Mouse (Mus musculus): ENCODE data around the gene Ift172.

Ift172 gene

DNA sequence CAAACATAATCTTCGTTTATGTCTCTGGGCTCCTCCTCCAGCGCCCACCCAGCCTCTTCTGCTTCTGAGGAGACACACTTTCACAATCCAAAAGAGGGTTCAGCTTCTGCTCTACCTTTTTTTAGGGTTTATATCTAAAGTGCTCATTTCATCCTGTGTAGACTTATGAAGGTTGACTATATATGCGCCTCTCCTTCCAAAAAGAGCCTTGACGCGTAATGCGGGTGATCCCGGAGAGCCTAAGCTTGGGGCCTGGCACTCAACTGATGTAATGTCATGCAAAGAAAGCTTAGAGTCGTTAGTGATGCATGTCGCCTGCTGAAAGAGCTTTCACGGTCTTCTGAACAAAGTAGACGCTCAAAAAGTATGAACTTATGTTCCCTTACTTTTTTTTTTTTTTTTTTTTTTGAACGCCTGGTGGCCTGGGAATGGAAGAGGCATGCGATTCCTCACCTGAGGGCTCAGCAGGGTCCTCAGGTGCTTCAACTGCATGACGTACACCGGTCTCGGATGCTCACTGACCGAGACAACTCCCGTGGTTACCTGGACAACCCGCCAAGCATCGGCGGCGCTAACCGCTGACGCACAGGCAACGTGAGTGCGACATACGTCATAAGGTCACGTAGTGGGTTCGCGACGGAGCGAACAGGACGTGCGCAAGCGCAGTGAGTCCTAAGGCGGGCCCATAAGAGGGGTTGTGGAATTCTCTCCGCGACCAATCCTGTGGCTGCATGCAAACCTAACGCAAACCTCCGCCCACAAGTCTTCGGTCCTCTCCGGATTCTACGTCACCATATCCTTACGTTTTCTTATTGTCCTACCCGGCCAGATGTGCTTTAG, at the start of gene Ift172:
TSS of gene Ift172 (minus strand) at position 596 of the 840 bp plus-strand sequence.
- peak; percentile 99 for DNase-seq (ENCODE audit: low read depth, low spot score)

DNA sequence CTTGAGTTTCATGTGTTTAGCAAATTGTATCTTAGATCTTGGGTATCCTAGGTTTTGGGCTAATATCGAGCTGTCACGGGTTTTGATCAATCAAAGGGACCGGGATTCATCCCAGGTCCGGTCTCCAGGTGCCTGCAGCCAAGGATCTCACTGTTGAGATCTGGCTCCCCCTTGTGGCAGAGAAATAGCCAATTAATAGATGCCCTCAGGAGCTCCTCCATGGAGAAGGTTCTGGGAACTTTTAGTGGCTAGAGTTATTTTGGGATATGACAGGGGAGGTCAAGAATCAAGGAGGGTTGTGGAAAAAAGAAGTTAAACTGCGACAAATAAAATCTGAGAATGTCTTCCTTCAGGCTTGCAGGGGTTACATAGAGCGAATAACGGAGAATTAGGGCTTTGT, 37.3 kb upstream of the Ift172 start:
- peak; percentile 53 for DNase-seq (ENCODE audit: low read depth, low spot score)

- peak; percentile 22 for DNase-seq (ENCODE audit: low read depth, low spot score)
Observed at GRCm38 (mm10) chr5:31326850-31327249, 35.9 kb upstream of the Ift172 start.

DNA sequence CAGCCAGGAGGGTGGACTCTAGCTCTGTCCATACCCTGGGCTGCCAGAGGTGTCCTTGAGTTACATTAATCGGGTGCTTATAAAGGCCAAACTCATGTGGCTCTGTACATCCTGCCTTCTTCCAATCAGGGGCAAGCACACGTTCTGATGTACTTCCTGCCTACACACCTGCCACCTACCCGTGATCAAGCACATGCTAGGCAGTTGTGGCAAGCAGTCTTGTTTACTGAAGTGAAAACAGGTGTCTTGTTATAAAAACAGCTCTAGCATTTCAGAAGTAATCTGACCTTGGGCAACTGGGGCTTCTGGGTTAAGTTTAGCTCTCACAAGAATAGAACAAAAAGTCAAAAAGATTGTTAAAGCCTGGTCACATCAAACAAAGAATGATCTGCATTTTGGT, 33.2 kb upstream of the Ift172 start:
- no peak for DNase-seq (ENCODE audit: low read depth, low spot score)

DNA sequence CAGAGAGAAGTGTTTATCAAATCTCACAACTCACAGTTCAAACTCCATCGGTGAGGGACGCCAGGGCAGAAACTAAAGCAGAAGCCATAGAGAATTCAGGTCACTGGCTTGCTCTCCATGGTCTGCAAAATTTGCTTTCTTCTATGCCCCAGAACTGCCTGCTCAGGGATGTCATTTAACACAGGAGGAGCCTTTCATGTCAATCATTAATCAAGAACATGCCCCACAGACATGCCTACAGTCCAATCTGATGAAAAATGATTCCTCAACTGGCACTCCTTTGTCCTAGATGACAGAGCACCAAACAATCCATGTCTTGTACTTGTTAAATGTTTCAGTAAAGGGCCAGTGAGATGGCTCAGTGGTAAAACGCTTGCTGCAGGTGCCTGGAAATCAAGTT, 31.9 kb upstream of the Ift172 start:
- DNase-seq (ENCODE audit: low read depth, low spot score), result no peak

DNA sequence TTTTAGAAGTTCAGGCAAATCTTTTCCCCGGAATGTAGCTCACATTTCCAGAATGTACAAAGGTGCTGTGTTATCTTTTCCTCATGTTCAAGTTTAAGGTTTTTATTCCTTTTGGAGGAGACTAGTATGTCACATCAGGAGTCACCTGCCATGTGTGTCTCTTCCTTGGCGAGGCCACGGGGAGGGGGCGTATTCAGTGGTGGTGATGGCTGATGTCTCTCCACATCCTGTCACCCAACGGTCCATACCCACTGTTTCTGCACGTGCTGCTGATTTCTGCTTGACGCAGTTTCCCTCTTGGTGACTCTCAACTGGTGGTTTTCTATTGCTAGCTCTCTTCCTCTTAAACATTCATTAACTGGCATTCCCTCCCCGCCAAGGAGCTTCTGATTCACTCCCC, 21.9 kb upstream of the Ift172 start:
- DNase-seq (ENCODE audit: low read depth, low spot score), result no peak

- DNase-seq (ENCODE audit: low read depth, low spot score), result no peak
Observed at GRCm38 (mm10) chr5:31303093-31303492, 12.2 kb upstream of the Ift172 start.

DNA sequence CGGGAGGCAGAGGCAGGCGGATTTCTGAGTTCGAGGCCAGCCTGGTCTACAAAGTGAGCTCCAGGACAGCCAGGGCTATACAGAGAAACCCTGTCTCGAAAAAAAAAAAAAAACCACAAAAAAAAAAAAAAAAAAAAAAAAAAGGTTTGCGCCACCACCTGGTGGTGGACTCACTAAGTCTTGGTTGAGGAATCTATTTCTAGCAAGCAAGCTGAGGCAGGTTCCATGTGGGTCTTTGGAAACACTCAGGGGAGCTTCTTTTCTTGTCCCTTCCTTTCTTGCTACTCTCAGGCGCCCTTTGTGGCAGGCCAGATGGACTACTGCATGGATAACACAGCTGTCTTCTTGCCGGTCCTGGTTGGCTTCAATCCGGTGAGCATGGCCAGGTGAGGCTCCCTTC, 10.9 kb upstream of the Ift172 start:
- no peak for DNase-seq (ENCODE audit: low read depth, low spot score)

GRCm38 (mm10) chr5:31298486-31298885, 7.6 kb upstream of the Ift172 start:
- no peak for DNase-seq (ENCODE audit: low read depth, low spot score)

GRCm38 (mm10) chr5:31297981-31298380, 7.1 kb upstream of the Ift172 start:
- DNase-seq (ENCODE audit: low read depth, low spot score), result no peak

GRCm38 (mm10) chr5:31297047-31297757, 6.3 kb upstream of the Ift172 start, which contains the start of gene Gckr:
Gckr (plus strand) TSS chr5:31297443.
- no peak for DNase-seq (ENCODE audit: low read depth, low spot score)

DNA sequence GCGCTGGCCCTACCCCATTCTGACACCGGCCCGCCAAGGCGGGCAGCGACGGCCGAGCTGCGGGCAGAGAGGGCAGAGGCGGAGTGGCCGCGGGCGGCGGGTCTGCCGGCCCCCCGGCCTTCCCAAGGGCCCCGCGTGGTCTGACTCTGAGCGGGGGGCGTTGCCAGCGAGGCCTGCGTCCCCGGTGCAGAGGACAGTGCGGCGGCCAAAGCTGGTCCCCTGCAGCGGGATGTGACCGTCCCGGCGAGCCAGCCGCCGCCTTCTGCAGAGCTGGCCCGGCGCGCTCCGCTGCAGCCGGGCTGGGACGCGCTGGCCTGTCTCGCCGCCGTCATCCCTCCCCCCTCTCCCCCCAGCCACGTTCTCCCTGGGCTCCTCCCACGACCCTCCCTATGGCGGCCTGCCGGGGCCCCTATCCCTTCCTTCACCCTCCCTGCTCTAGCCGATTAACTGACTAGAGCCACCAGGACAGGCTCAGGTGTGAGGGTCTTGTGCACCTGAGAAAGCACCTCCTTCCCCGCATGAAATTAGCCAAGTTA, 4.8 kb upstream of the Ift172 start, which contains the start of gene Fndc4:
TSS of gene Fndc4 (minus strand) at position 475 of the 536 bp plus-strand sequence.
- DNase-seq (ENCODE audit: low read depth, low spot score), result peak; percentile 25

- no peak for DNase-seq (ENCODE audit: low read depth, low spot score)
Observed at GRCm38 (mm10) chr5:31294964-31295605, 4.2 kb upstream of the Ift172 start.

GRCm38 (mm10) chr5:31291361-31291688, 409 bp upstream of the Ift172 start:
- DNase-seq (ENCODE audit: low read depth, low spot score), result no peak

GRCm38 (mm10) chr5:31289626-31290230, 1.2 kb downstream of the Ift172 start:
- peak; percentile 35 for DNase-seq (ENCODE audit: low read depth, low spot score)

- no peak for DNase-seq (ENCODE audit: low read depth, low spot score)
Observed at GRCm38 (mm10) chr5:31288655-31289054, 2.3 kb downstream of the Ift172 start.

DNA sequence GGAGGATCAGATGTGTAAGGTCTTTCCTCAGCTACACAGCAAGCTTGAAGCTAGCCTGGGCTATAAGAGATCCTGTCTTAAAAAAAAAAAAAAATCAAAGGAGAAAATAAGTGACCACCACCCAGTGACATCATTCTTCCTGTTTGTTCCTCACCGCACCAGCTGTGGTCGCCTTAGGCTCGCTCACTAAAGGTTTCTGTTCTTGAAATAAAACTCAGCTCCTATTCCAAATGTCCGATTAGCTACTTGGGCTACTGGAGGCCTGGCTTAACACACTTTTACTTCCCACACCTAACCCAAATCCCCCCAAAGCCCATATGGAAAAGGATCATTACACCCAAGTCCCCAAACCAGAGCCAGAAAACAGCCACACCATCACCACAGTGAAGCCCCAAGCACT, 2.7 kb downstream of the Ift172 start:
- DNase-seq (ENCODE audit: low read depth, low spot score), result no peak

DNA sequence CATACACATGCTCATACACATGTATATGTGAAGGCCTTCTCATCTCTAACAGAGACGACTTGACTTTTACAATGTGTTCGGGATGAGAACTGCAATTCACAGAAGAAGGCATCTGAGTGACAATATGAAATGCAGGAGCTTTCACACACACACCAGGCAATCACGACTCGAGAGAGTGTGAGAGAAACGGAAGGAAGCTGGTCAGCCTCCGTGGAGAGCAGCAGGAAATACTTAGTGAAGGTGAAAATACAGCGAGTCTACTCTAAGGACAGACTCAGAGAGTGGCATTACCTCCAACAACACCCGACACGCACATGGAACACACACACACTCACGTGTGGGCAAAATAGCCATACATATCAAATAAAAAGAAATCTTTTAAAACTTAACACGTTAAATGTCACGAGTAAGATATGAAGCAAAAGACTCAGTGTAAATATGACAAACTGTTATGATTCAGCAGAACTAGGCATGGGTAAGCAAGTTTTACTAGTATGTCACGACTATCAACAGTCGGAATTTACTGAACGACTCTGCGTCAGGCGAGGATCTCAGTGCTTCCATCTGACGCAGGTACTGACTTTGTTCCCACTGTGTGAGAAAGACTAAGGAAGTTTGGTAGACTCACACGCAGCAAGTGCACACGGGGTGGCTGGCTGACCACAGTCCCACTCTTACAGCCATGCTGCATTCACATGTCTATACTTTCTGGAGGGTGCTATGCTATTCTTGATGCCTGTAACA, 11.5 kb downstream of the Ift172 start:
- DNase-seq (ENCODE audit: low read depth, low spot score), result peak; percentile 36

GRCm38 (mm10) chr5:31273018-31273417, 17.9 kb downstream of the Ift172 start:
- no peak for DNase-seq (ENCODE audit: low read depth, low spot score)

- DNase-seq (ENCODE audit: low read depth, low spot score), result no peak
Observed at GRCm38 (mm10) chr5:31267686-31268085, 23.2 kb downstream of the Ift172 start.

DNA sequence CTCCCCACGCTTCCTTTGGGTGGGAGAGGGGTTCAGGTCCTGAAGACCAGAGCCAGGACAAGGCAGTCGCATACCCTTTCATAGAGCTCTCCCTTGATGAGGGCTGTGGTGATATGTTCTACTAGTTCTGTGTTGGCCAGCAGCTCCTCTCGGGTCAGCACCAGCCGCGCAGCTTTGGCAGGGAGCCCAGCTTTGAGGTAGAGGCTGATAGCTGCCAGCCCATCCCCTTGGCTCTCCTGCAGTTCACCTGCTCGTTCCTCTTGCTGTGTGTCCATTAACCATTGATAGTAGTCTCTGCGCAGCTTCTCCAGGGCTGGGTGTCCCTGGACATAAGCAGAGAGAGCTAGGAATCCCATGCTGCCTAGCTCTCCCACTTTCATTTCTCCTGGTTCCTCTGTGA, 24.8 kb downstream of the Ift172 start:
- no peak for DNase-seq (ENCODE audit: low read depth, low spot score)

Measured in CD4-positive helper T cell, adult 2 months (primary cell).